Mouse (Mus musculus) left cerebral cortex, adult 2 months (tissue): ENCODE results near the gene Tec. TPM values are rescaled to one million over a fixed set of nuclear protein-coding genes. Genes with fewer than 3 reads are reported as not detected.

Source experiments
- DNase-seq, 2 experiments: peaks; one replicate each; pipeline ENCODE4 v3.0.0; 2021 to 2022; ENCODE audit warnings: low spot score in 2 of 2, mixed read lengths in 1 of 2; ENCODE audit errors: extremely low spot score in 1 of 2
- H3K27ac ChIP-seq: fragments of 200-600 bp; 2 replicates; pipeline ENCODE4 v1.8.1; 2022
- H3K4me3 ChIP-seq: fragments of 200-600 bp; 2 replicates; pipeline ENCODE4 v1.8.1; 2022
- CTCF ChIP-seq: fragments of 200-600 bp; IDR thresholded peaks from 2 replicates; pipeline ENCODE4 v1.8.1; 2022; ENCODE audit warnings: antibody characterized with exemption, mild to moderate bottlenecking, moderate library complexity
- intact Hi-C: fragments of 180-260 bp; cut with DNase I; formaldehyde crosslinking; loops from one replicate; pipeline ENCODE4 v1.15.1; 2025
- total RNA-seq, 2 experiments: library from RNA; stranded (reverse); gene quantifications; 2 replicates each; pipeline ENCODE4 v1.2.3; 2021

The Tec gene
- total RNA-seq, 2 experiments from 2014 or later: 3.4 to 3.8 TPM

GRCm38 (mm10) chr5:72736868-72737267 is 131.4 kb downstream of the Tec start:
- Histone ChIP-seq H3K27ac (no peak overlapping the region), H3K4me3 (no peak overlapping the region)
- DNase-seq: no peak
- intact Hi-C loops: no loop called here
- no peak for TF ChIP-seq CTCF

- Histone ChIP-seq H3K4me3 (no peak overlapping the region), H3K27ac (no peak overlapping the region)
- no peak for DNase-seq
- intact Hi-C loops: no loop called here
- TF ChIP-seq CTCF: no peak
Measured at GRCm38 (mm10) chr5:72736437-72736836, 131.8 kb downstream of the Tec start.

GRCm38 (mm10) chr5:72735763-72736162 is 132.5 kb downstream of the Tec start:
- TF ChIP-seq CTCF: no peak
- intact Hi-C loops: no loop called here
- Histone ChIP-seq H3K27ac (no peak overlapping the region), H3K4me3 (no peak overlapping the region)
- DNase-seq: no peak

GRCm38 (mm10) chr5:72732885-72733284 is 135.4 kb downstream of the Tec start:
- intact Hi-C loops: no loop called here
- TF ChIP-seq CTCF: no peak
- no peak overlapping the region for H3K4me3 ChIP-seq
- DNase-seq: no peak
- no peak overlapping the region for H3K27ac ChIP-seq

- H3K4me3 ChIP-seq: no peak overlapping the region
- TF ChIP-seq CTCF: no peak
- no peak overlapping the region for H3K27ac ChIP-seq
- DNase-seq: no peak
- intact Hi-C loops: no loop called here
Measured at GRCm38 (mm10) chr5:72725404-72725803, 142.9 kb downstream of the Tec start.

- no peak for DNase-seq
- H3K27ac ChIP-seq: no peak overlapping the region
- intact Hi-C loops: no loop called here
- TF ChIP-seq CTCF: no peak
- H3K4me3 ChIP-seq: no peak overlapping the region
Measured at GRCm38 (mm10) chr5:72723429-72723828, 144.9 kb downstream of the Tec start.

GRCm38 (mm10) chr5:72720587-72720986 is 147.7 kb downstream of the Tec start:
- peak; percentile 30 for TF ChIP-seq CTCF
- Histone ChIP-seq H3K4me3 (no peak overlapping the region), H3K27ac (no peak overlapping the region)
- DNase-seq: no peak
- intact Hi-C loops: no loop called here

GRCm38 (mm10) chr5:72710572-72711278 is 157.6 kb downstream of the Tec start:
- Histone ChIP-seq H3K4me3 (no peak overlapping the region), H3K27ac (no peak overlapping the region)
- intact Hi-C loops: loop anchor here (2.0 to 5.0 kb wide), 4 partner anchors 42 to 360 kb away; partner anchors contain the start of gene Nfxl1
- peak; percentile 94 for TF ChIP-seq CTCF
- DNase-seq: peak; percentile 59 to 73

GRCm38 (mm10) chr5:72709976-72710375 is 158.3 kb downstream of the Tec start:
- TF ChIP-seq CTCF: no peak
- Histone ChIP-seq H3K4me3 (no peak overlapping the region), H3K27ac (no peak overlapping the region)
- intact Hi-C loops: loop anchor here (2.0 to 5.0 kb wide), 4 partner anchors 41 to 359 kb away; partner anchors contain the start of gene Nfxl1
- DNase-seq: no peak

- no peak overlapping the region for H3K4me3 ChIP-seq
- no peak for TF ChIP-seq CTCF
- intact Hi-C loops: no loop called here
- no peak overlapping the region for H3K27ac ChIP-seq
- DNase-seq: no peak
Measured at GRCm38 (mm10) chr5:72709451-72709850, 158.8 kb downstream of the Tec start.

- DNase-seq: no peak
- no peak overlapping the region for H3K4me3 ChIP-seq
- no peak for TF ChIP-seq CTCF
- H3K27ac ChIP-seq: no peak overlapping the region
- intact Hi-C loops: no loop called here
Measured at GRCm38 (mm10) chr5:72706722-72707121, 161.6 kb downstream of the Tec start.

- TF ChIP-seq CTCF: no peak
- no peak overlapping the region for H3K4me3 ChIP-seq
- DNase-seq: no peak
- intact Hi-C loops: no loop called here
- no peak overlapping the region for H3K27ac ChIP-seq
Measured at GRCm38 (mm10) chr5:72706095-72706494, 162.2 kb downstream of the Tec start.

Other genes starting within 250 kb of the Tec start
- not detected for gene Cnga1, start 224.2 kb downstream of the Tec start, total RNA-seq
- gene Nipal1, start 220.7 kb downstream of the Tec start, total RNA-seq: not detected
- gene Txk, start 115.7 kb downstream of the Tec start, total RNA-seq: under 1 TPM; 0.26 to 0.66 TPM
- gene Slain2, start 45.8 kb upstream of the Tec start, total RNA-seq: 10 to 100 TPM; 27.6 to 29.4 TPM
- gene Gm10135, start 106.2 kb upstream of the Tec start, total RNA-seq: not detected
- gene Slc10a4, start 138.4 kb upstream of the Tec start, total RNA-seq: 1 to 10 TPM in 1 of 2 experiments, under 1 TPM in 1; 0.36 to 2.2 TPM